Mouse (Mus musculus): ENCODE data around the gene Lama5. TPM values are rescaled to one million over a fixed set of nuclear protein-coding genes. Genes with fewer than 3 reads are reported as not detected.

Gene Lama5
- polyA plus RNA-seq, 1 experiment from 2014 or later: 17.7 TPM

DNA sequence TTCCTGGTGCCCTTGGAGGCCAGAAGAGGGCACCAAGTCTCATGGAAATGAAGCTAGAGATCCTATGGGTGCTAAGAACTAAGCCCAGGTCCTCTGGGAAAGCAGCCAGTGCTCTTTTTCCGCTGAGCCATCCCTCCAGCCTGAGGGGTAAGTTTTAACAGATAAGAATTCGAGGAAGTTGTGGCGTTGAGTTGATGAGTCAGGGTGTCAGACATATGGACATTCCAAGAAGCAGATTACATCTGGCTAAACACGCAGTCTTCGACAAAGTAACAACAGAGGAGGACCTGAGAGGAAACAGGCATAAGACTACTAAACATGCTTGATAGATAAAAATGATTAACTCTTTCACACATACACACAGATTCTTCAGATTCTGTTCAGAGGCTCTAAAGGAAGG lies 12.9 kb upstream of the Lama5 start:
- H3K9me3 ChIP-seq (replicated peaks; ENCODE audit: control insufficient read depth, low read length): peaks cover 4% of the 10 kb centered on the region
- no peak overlapping the region for H3K9ac ChIP-seq (ENCODE audit: low read length)
- ATAC-seq (replicated peaks; ENCODE audit: extremely low read depth, insufficient read depth, low FRiP score): no peak
- H3K4me1 ChIP-seq (ENCODE audit: control insufficient read depth, insufficient read depth, low read length): peaks cover 16% of the 10 kb centered on the region
- no peak overlapping the region for H3K27ac ChIP-seq (ENCODE audit: low read length)
- H3K4me2 ChIP-seq (ENCODE audit: low read depth, low read length): no peak overlapping the region
- H3K36me3 ChIP-seq (ENCODE audit: control insufficient read depth, insufficient read depth): no peaks in the 10 kb centered on the region
- WGBS: 31% methylated on average over 5 of the region's 5 CpGs
- H3K4me3 ChIP-seq (ENCODE audit: low read length): no peak overlapping the region
- no peaks in the 10 kb centered on the region for H3K27me3 ChIP-seq (ENCODE audit: control insufficient read depth, insufficient read depth, low read length)

DNA sequence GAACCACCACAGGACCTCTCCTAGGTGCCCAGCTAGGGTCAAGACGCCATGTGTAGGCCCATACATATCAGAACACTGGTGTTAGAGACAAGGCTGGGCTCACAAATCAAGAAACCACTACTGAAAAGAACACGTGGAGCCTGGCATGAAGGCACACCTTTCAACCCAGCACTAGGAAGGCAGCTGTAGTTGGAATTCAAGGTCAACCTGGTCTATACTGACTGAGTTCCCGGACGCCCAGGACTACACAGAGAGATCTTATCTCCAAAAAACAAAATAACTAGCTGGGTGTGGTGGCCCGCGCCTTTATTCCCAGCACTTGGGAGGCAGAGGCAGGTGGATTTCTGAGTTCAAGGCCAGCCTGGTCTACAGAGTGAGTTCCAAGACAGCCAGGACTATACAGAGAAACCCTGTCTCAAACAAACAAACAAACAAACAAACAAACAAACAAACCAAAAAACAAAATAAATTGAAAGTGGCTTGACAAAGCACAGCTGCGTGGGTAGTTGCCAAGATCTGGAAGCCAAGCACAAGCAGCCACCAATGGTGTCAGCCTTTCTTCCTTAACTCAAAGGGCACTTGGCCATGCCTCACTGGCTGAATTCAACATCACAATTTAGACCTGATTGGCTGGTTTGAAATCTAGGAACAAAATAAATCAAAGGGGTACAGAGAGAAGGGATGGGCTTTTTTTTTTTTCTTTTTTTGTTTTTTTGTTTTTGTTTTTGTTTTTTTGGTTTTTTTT lies 12.1 kb upstream of the Lama5 start:
- Histone ChIP-seq H3K9ac (ENCODE audit: low read length) (no peak overlapping the region), H3K9me3 (replicated peaks; ENCODE audit: control insufficient read depth, low read length) (peaks cover 4% of the 10 kb centered on the region), H3K36me3 (ENCODE audit: control insufficient read depth, insufficient read depth) (no peaks in the 10 kb centered on the region), H3K27ac (ENCODE audit: low read length) (no peak overlapping the region), H3K4me3 (ENCODE audit: low read length) (no peak overlapping the region), H3K4me2 (ENCODE audit: low read depth, low read length) (no peak overlapping the region), H3K27me3 (ENCODE audit: control insufficient read depth, insufficient read depth, low read length) (no peaks in the 10 kb centered on the region), H3K4me1 (ENCODE audit: control insufficient read depth, insufficient read depth, low read length) (peaks cover 20% of the 10 kb centered on the region)
- ATAC-seq (replicated peaks; ENCODE audit: extremely low read depth, insufficient read depth, low FRiP score): no peak
- WGBS: 88% methylated on average over 7 of the region's 7 CpGs

DNA sequence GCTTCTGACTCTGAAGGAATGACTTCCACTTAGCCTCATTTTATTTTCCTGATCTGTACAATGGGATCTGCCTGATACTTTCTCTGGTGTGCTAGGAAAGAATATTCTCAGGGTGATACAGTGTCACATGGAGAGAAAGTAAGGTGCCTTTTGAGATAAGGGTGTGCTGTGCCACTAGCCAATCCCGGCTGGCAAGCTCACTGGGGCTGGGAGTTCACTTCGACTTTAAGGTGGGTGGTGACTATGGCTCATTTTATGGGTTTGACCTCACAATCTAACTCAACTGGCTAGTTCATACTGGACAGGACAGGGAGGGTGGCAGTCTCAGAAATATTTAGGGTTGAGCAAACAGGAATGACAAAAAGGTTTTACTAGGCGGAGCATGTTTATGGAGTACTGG lies 11.3 kb upstream of the Lama5 start:
- H3K4me1 ChIP-seq (ENCODE audit: control insufficient read depth, insufficient read depth, low read length): peaks cover 24% of the 10 kb centered on the region
- ATAC-seq (replicated peaks; ENCODE audit: extremely low read depth, insufficient read depth, low FRiP score): no peak
- 75% methylated on average over 3 of the region's 3 CpGs for WGBS

DNA sequence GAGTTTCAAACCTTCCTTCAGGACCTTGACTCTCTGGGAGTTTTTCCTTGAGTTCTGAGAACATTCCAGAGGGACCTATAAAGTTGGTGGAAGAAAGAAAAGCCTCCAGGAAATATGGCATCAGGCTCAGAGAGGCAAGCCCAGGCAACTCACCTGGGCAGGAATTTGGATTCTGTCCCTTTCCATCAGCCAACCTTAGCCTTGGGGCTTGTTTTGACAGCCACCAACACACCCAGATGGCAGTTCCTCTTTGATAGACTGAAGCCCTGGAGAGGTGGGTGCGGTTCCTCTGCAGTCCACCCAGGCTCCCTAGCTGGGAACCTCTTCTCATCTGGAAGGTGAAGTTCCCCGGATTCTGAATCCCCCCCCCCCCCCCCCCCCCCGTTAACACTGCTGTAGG lies 10.8 kb upstream of the Lama5 start:
- Histone ChIP-seq H3K4me1 (ENCODE audit: control insufficient read depth, insufficient read depth, low read length) (peaks cover 24% of the 10 kb centered on the region), H3K27me3 (ENCODE audit: control insufficient read depth, insufficient read depth, low read length) (no peaks in the 10 kb centered on the region), H3K4me2 (ENCODE audit: low read depth, low read length) (no peak overlapping the region), H3K9me3 (replicated peaks; ENCODE audit: control insufficient read depth, low read length) (peaks cover under 1% of the 10 kb centered on the region), H3K27ac (ENCODE audit: low read length) (no peak overlapping the region), H3K4me3 (ENCODE audit: low read length) (no peak overlapping the region), H3K36me3 (ENCODE audit: control insufficient read depth, insufficient read depth) (no peaks in the 10 kb centered on the region), H3K9ac (ENCODE audit: low read length) (no peak overlapping the region)
- no peak for ATAC-seq (replicated peaks; ENCODE audit: extremely low read depth, insufficient read depth, low FRiP score)
- 64% methylated on average over 3 of the region's 3 CpGs for WGBS

More for the DNA sequence above, 11.3 kb upstream of the Lama5 start:
- Histone ChIP-seq H3K27me3 (ENCODE audit: control insufficient read depth, insufficient read depth, low read length) (no peaks in the 10 kb centered on the region), H3K4me2 (ENCODE audit: low read depth, low read length) (no peak overlapping the region), H3K4me3 (ENCODE audit: low read length) (no peak overlapping the region), H3K36me3 (ENCODE audit: control insufficient read depth, insufficient read depth) (no peaks in the 10 kb centered on the region), H3K27ac (ENCODE audit: low read length) (no peak overlapping the region), H3K9me3 (replicated peaks; ENCODE audit: control insufficient read depth, low read length) (peaks cover 4% of the 10 kb centered on the region), H3K9ac (ENCODE audit: low read length) (no peak overlapping the region)

- Histone ChIP-seq H3K9me3 (replicated peaks; ENCODE audit: control insufficient read depth, low read length) (no peaks in the 10 kb centered on the region), H3K27ac (ENCODE audit: low read length) (peak overlapping the region; percentile 91), H3K4me3 (ENCODE audit: low read length) (no peak overlapping the region), H3K9ac (ENCODE audit: low read length) (no peak overlapping the region), H3K36me3 (ENCODE audit: control insufficient read depth, insufficient read depth) (no peaks in the 10 kb centered on the region), H3K27me3 (ENCODE audit: control insufficient read depth, insufficient read depth, low read length) (no peaks in the 10 kb centered on the region), H3K4me2 (ENCODE audit: low read depth, low read length) (no peak overlapping the region), H3K4me1 (ENCODE audit: control insufficient read depth, insufficient read depth, low read length) (peaks cover 25% of the 10 kb centered on the region)
- WGBS: 73% methylated on average over 4 of the region's 4 CpGs
- no peak for ATAC-seq (replicated peaks; ENCODE audit: extremely low read depth, insufficient read depth, low FRiP score)
These were observed 10.1 kb upstream of the Lama5 start for GRCm38 (mm10) chr2:180235788-180236187.

DNA sequence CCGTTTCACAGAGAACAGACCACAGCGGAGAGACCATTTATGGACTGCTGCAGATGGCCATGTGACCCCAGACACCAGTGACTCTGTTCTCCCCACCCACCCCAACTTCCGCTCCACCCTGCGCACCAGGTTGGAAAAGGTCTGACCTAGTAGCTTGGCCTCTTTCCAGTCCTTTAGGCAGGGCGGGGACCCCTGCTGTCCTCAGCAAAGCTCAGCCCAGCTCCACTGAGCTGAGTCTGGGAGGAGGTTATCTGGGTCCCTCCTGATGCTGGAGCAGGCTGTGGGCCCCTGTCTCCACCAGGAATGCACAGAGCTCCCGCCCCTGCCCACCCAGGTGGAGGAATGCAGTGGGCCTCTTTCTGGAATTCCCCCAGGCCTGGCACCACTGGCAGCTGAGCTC lies 9.3 kb upstream of the Lama5 start:
- no peaks in the 10 kb centered on the region for H3K36me3 ChIP-seq (ENCODE audit: control insufficient read depth, insufficient read depth)
- H3K27ac ChIP-seq (ENCODE audit: low read length): peak overlapping the region; percentile 91
- WGBS: 36% methylated on average over 6 of the region's 6 CpGs
- H3K4me3 ChIP-seq (ENCODE audit: low read length): no peak overlapping the region
- peak; percentile 72 for ATAC-seq (replicated peaks; ENCODE audit: extremely low read depth, insufficient read depth, low FRiP score)
- peak overlapping the region; percentile 37; the same call in 1 of the 2 replicates for H3K4me2 ChIP-seq (ENCODE audit: low read depth, low read length)
- H3K9ac ChIP-seq (ENCODE audit: low read length): peak overlapping the region; percentile 40; the same call in 1 of the 2 replicates
- peaks cover 33% of the 10 kb centered on the region for H3K4me1 ChIP-seq (ENCODE audit: control insufficient read depth, insufficient read depth, low read length)
- no peaks in the 10 kb centered on the region for H3K27me3 ChIP-seq (ENCODE audit: control insufficient read depth, insufficient read depth, low read length)
- H3K9me3 ChIP-seq (replicated peaks; ENCODE audit: control insufficient read depth, low read length): no peaks in the 10 kb centered on the region

DNA sequence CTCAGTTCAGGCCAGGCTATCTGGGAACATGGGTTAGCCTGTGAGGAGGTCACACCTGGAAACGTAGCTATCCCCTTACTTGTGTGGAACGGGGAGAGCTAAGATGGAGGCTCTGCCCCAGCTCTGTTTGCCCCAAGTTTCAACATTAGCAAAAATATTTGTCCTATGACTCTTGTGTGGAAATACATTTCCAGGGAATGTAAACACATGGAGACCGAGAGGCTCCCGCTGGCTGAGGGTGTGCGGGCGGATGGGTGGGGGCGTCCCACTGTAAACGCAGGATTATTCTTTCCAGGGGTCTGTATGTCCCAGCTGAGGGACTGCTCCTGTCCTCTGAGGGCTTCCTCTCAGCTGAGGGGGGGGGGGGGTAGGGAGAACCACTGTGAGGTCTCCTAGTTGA lies 8.7 kb upstream of the Lama5 start:
- H3K4me2 ChIP-seq (ENCODE audit: low read depth, low read length): no peak overlapping the region; the same call in 1 of the 2 replicates
- H3K27ac ChIP-seq (ENCODE audit: low read length): peak overlapping the region; percentile 91
- no peak for ATAC-seq (replicated peaks; ENCODE audit: extremely low read depth, insufficient read depth, low FRiP score)
- no peaks in the 10 kb centered on the region for H3K36me3 ChIP-seq (ENCODE audit: control insufficient read depth, insufficient read depth)
- H3K9ac ChIP-seq (ENCODE audit: low read length): no peak overlapping the region
- WGBS: 72% methylated on average over 8 of the region's 8 CpGs
- no peak overlapping the region for H3K4me3 ChIP-seq (ENCODE audit: low read length)
- no peaks in the 10 kb centered on the region for H3K9me3 ChIP-seq (replicated peaks; ENCODE audit: control insufficient read depth, low read length)
- H3K27me3 ChIP-seq (ENCODE audit: control insufficient read depth, insufficient read depth, low read length): no peaks in the 10 kb centered on the region
- H3K4me1 ChIP-seq (ENCODE audit: control insufficient read depth, insufficient read depth, low read length): peaks cover 33% of the 10 kb centered on the region

GRCm38 (mm10) chr2:180233101-180233904 lies 7.6 kb upstream of the Lama5 start:
- no peak for ATAC-seq (replicated peaks; ENCODE audit: extremely low read depth, insufficient read depth, low FRiP score)
- WGBS: 57% methylated on average over 7 of the region's 7 CpGs
- Histone ChIP-seq H3K36me3 (ENCODE audit: control insufficient read depth, insufficient read depth) (no peaks in the 10 kb centered on the region), H3K27me3 (ENCODE audit: control insufficient read depth, insufficient read depth, low read length) (no peaks in the 10 kb centered on the region), H3K4me1 (ENCODE audit: control insufficient read depth, insufficient read depth, low read length) (peaks cover 41% of the 10 kb centered on the region), H3K4me3 (ENCODE audit: low read length) (no peak overlapping the region), H3K4me2 (ENCODE audit: low read depth, low read length) (no peak overlapping the region), H3K27ac (ENCODE audit: low read length) (no peak overlapping the region), H3K9ac (ENCODE audit: low read length) (no peak overlapping the region), H3K9me3 (replicated peaks; ENCODE audit: control insufficient read depth, low read length) (no peaks in the 10 kb centered on the region)

DNA sequence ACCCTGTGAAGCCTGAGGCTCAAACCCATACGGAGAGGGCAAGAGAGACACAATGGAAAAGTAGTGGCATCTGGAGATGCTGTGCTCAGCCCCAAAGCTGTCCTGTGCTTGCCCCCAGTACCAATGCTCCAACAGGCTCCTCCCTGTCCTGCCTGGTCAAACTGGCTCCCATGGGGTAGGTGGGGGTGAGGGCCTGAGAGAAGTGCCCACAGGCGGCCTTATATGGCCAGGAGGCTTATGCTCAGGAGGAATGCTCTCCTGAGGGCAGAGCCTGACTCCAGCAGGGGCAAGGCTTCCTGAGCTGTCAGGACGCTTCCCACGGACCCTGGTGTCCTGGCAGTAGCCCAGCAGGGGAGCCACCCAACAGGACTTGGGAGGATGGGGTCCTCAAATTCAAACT lies 4.8 kb upstream of the Lama5 start:
- Histone ChIP-seq H3K27ac (ENCODE audit: low read length) (peak overlapping the region; percentile 47), H3K36me3 (ENCODE audit: control insufficient read depth, insufficient read depth) (no peaks in the 10 kb centered on the region), H3K4me1 (ENCODE audit: control insufficient read depth, insufficient read depth, low read length) (peaks cover 60% of the 10 kb centered on the region), H3K4me3 (ENCODE audit: low read length) (no peak overlapping the region), H3K4me2 (ENCODE audit: low read depth, low read length) (no peak overlapping the region), H3K9ac (ENCODE audit: low read length) (0 out of 2 replicates have a peak overlapping the region, but pooled peaks have one; percentile 4), H3K9me3 (replicated peaks; ENCODE audit: control insufficient read depth, low read length) (no peaks in the 10 kb centered on the region), H3K27me3 (ENCODE audit: control insufficient read depth, insufficient read depth, low read length) (no peaks in the 10 kb centered on the region)
- no peak for ATAC-seq (replicated peaks; ENCODE audit: extremely low read depth, insufficient read depth, low FRiP score)
- WGBS: 37% methylated on average over 4 of the region's 4 CpGs

All from heart, embryonic 16.5 days (tissue).